16 mouse cellular contexts compared by ENCODE assay signal in the genomic region with DNA sequence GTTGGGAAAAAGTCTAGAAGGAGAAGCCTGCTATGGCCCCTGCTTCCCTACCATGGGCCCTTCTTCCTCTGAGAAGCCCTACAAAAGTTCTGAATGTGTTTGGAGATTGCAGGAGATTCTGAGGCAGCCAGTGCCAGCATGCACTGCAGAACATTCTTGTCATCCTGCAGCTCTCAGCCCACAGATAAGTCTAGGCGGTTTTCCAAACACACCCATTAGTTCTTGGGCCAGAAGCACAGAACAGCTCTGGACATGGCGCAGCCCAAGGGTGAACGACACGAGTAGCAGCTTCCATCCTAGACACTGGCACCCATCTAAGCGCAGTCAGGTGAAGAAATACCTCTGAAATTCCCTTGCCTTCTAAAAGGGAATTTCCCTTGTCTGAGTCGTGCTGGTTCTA.
"Had no signal": no experiment of that assay in that cellular context is flagged by ENCODE, and none has a peak within 500 bp of the region (broad histone marks: within the 10 kb centered on the region; RNA-seq: fewer than 3 reads in every experiment).

No protein-coding gene starts in this region.

- H3K9ac ChIP-seq: liver, embryonic 13.5 days; midbrain, embryonic 13.5 days; neural tube, embryonic 13.5 days had no signal

- H3K27ac ChIP-seq: kidney, postnatal 0 days; layer of hippocampus, adult 2 months; left cerebral cortex, adult 2 months; liver, embryonic 13.5 days; midbrain, embryonic 10.5 days; midbrain, embryonic 13.5 days; neural tube, embryonic 13.5 days had no signal

- H3K4me3 ChIP-seq: layer of hippocampus, adult 2 months; left cerebral cortex, adult 2 months; liver, embryonic 13.5 days; megakaryocyte, embryonic 14.5 days; midbrain, embryonic 10.5 days; midbrain, embryonic 13.5 days; myocyte; neural tube, embryonic 13.5 days had no signal

- H3K4me2 ChIP-seq: liver, embryonic 13.5 days; midbrain, embryonic 13.5 days; neural tube, embryonic 13.5 days had no signal

- H3K4me1 ChIP-seq: midbrain, embryonic 13.5 days; neural tube, embryonic 13.5 days had no signal

- H3K9me3 ChIP-seq: liver, embryonic 13.5 days; neural tube, embryonic 13.5 days had no signal

- ATAC-seq: midbrain, embryonic 13.5 days; midbrain, embryonic 16.5 days had no signal

- H3K27me3 ChIP-seq: liver, embryonic 13.5 days; megakaryocyte, embryonic 14.5 days; midbrain, embryonic 13.5 days; neural tube, embryonic 13.5 days had no signal

- DNase-seq: kidney, postnatal 25 days; layer of hippocampus, adult 9-11 months; liver, embryonic 13.5 days; lung, adult 2 months; retina, postnatal 1 day; thymus, adult 18-20 months; thymus, postnatal 36 days had no signal
